Mouse (Mus musculus) liver, postnatal 0 days (tissue): ENCODE results near the gene Katna1.

ENCODE experiments used
- CTCF ChIP-seq: sonication (generic); IDR thresholded peaks from 2 replicates; pipeline ENCODE4 v1.5.1; 2016; ENCODE audit warnings: antibody characterized with exemption, low read depth
- EP300 ChIP-seq: IDR thresholded peaks from 2 replicates; pipeline ENCODE4 v1.6.1; 2016; ENCODE audit warnings: antibody characterized with exemption, low read depth, mild to moderate bottlenecking

DNA sequence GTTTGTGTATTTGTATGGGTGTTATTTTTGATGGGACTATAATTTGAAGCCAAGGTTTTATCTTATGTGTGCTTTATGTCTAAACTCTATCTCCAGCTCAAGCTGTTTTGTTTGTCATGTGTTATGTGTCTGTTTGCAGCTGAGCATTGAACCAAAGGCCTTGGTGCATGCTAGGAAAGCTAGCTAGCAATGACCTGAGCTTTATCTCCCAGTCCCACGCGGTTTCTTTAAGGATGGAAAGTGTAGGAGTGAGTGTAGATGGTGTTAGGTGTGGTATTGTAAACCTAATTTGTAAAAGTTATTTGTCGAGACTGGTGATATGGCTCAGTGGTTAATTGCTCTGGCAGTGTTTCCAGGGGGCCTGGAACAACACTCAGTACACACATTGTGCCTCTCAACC is 12.1 kb downstream of the Katna1 start:
- TF ChIP-seq EP300 (no peak), CTCF (no peak)
